Mouse (Mus musculus): Measurements from ENCODE around the gene Crocc2.

GRCm38 (mm10) chr1:93277041-93277440 lies 108.5 kb downstream of the Crocc2 start:
- TF ChIP-seq CTCF (conservative IDR thresholded peaks at IDR 0.05; ENCODE audit: low read length) (no peak), POU5F1 (IDR thresholded peaks at IDR 0.05; ENCODE audit: borderline replicate concordance, low read length) (no peak), NANOG (IDR thresholded peaks at IDR 0.05; ENCODE audit: borderline replicate concordance, low read length) (no peak)
